ENCODE assay signal across 8 mouse cellular contexts in the genomic region with DNA sequence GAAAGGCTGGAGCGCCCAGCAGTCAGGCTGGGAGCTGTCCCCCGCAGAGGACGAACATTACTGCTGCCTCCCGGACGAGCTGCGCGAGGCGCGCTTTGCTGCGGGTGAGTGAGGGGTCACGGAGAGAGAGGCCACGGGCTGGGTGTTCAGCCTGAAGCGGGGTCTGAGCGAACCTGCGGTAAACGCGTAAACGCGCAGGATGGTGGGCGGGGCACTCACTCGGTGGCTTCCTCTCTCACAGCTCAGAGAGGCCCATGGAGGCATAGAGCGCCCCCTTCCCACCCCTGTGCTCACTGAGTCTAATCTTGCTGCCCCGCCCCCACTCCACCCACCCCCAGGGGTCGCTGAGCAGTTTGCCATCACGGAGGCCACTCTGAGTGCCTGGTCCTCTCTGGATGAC. TPM values are rescaled to one million over a fixed set of nuclear protein-coding genes. Genes with fewer than 3 reads are reported as not detected.
DNase-seq lines count a peak whose midpoint lies in the region; ATAC-seq lines count a peak whose summit lies in the region.

No protein-coding gene starts in this region.

- peak overlapping the region; percentile 42 for H3K9ac ChIP-seq in kidney, embryonic 16.5 days (replicated peaks; ENCODE audit: low read length)
- H3K9ac ChIP-seq in embryonic facial prominence, embryonic 12.5 days: 0 out of 2 replicates have a peak overlapping the region, but pooled peaks have one; percentile 25
- H3K9ac ChIP-seq in neural tube, embryonic 12.5 days: peak overlapping the region; percentile 56

- H3K27ac ChIP-seq in kidney, embryonic 16.5 days (ENCODE audit: low read length): no peak overlapping the region
- H3K27ac ChIP-seq in embryonic facial prominence, embryonic 12.5 days: no peak overlapping the region
- H3K27ac ChIP-seq in neural tube, embryonic 12.5 days: no peak overlapping the region

- peak overlapping the region; percentile 36 for H3K4me3 ChIP-seq in kidney, embryonic 16.5 days (ENCODE audit: low read length)
- peak overlapping the region; percentile 35 for H3K4me3 ChIP-seq in embryonic facial prominence, embryonic 12.5 days
- peak overlapping the region; percentile 28 for H3K4me3 ChIP-seq in neural tube, embryonic 12.5 days

- no peak for DNase-seq in kidney, adult 9 months
- peak; percentile 43 for DNase-seq in kidney, postnatal 14 days
- no peak for DNase-seq in cerebellum, postnatal 4 days (ENCODE audit: low spot score in 2 of 2)
- DNase-seq in gastrocnemius, postnatal 4 days (ENCODE audit: low spot score in 2 of 2): no peak

- no peaks in the 10 kb centered on the region for H3K9me3 ChIP-seq in kidney, embryonic 16.5 days (ENCODE audit: low read length)
- H3K9me3 ChIP-seq in embryonic facial prominence, embryonic 12.5 days: no peaks in the 10 kb centered on the region
- no peaks in the 10 kb centered on the region for H3K9me3 ChIP-seq in neural tube, embryonic 12.5 days

- H3K36me3 ChIP-seq in kidney, embryonic 16.5 days (ENCODE audit: insufficient read depth, low read length): no peaks in the 10 kb centered on the region
- H3K36me3 ChIP-seq in embryonic facial prominence, embryonic 12.5 days: no peaks in the 10 kb centered on the region
- no peaks in the 10 kb centered on the region for H3K36me3 ChIP-seq in neural tube, embryonic 12.5 days

- H3K27me3 ChIP-seq in kidney, embryonic 16.5 days (ENCODE audit: insufficient read depth, low read length): peaks cover 24% of the 10 kb centered on the region
- peaks cover 56% of the 10 kb centered on the region for H3K27me3 ChIP-seq in embryonic facial prominence, embryonic 12.5 days
- H3K27me3 ChIP-seq in neural tube, embryonic 12.5 days (replicated peaks): peaks cover 56% of the 10 kb centered on the region

- ATAC-seq in kidney, embryonic 16.5 days (ENCODE audit: low FRiP score, low TSS enrichment): peak; percentile 32
- no peak for ATAC-seq in embryonic facial prominence, embryonic 12.5 days (ENCODE audit: insufficient number of reproducible peaks, insufficient read depth, low FRiP score, low TSS enrichment)
- peak; percentile 16; the same call in 1 of the 2 replicates for ATAC-seq in neural tube, embryonic 12.5 days (ENCODE audit: low FRiP score, low read depth)
- no peak for ATAC-seq in frontal cortex, adult (ENCODE audit: low TSS enrichment)

- H3K4me1 ChIP-seq in kidney, embryonic 16.5 days (ENCODE audit: insufficient read depth, low read length): peaks cover 7% of the 10 kb centered on the region
- H3K4me1 ChIP-seq in embryonic facial prominence, embryonic 12.5 days: peaks cover 14% of the 10 kb centered on the region
- H3K4me1 ChIP-seq in neural tube, embryonic 12.5 days: peaks cover 24% of the 10 kb centered on the region

- WGBS in kidney, embryonic 16.5 days: under 1% methylated on average over 25 of the region's 25 CpGs
- WGBS in embryonic facial prominence, embryonic 12.5 days: 1% methylated on average over 24 of the region's 25 CpGs
- WGBS in neural tube, embryonic 12.5 days: under 1% methylated on average over 25 of the region's 25 CpGs

- peak overlapping the region; percentile 68 for H3K4me2 ChIP-seq in kidney, embryonic 16.5 days (replicated peaks; ENCODE audit: low read depth, low read length)
- peak overlapping the region; percentile 67 for H3K4me2 ChIP-seq in embryonic facial prominence, embryonic 12.5 days (replicated peaks)
- peak overlapping the region; percentile 62 for H3K4me2 ChIP-seq in neural tube, embryonic 12.5 days (replicated peaks)

RNA-seq across cellular contexts. Expression of gene Fam131c, which starts 14.4 kb away (rescaled TPM):
- 3.0 and 3.1 TPM in 2 replicates for polyA plus RNA-seq in kidney, embryonic 16.5 days (2015; fragmentation: Nextera tagmentation; extraction: Ambion mirVana)
- polyA plus RNA-seq in embryonic facial prominence, embryonic 12.5 days (2016; fragmentation: Nextera tagmentation; extraction: Ambion mirVana): 0.98 and 1.1 TPM in 2 replicates
- polyA plus RNA-seq in neural tube, embryonic 12.5 days (2016; fragmentation: Nextera tagmentation; extraction: Ambion mirVana): 2.5 and 3.2 TPM in 2 replicates
- under 1 TPM in 1 of 2 experiments, not detected in 1; 0.25 TPM for total RNA-seq in gastrocnemius, postnatal 4 days (2021)

RNA-seq across cellular contexts. Expression of gene Clcnka, which starts 16.1 kb away (rescaled TPM):
- 14.7 and 17.8 TPM in 2 replicates for polyA plus RNA-seq in kidney, embryonic 16.5 days (2015; fragmentation: Nextera tagmentation; extraction: Ambion mirVana)
- polyA plus RNA-seq in embryonic facial prominence, embryonic 12.5 days (2016; fragmentation: Nextera tagmentation; extraction: Ambion mirVana): 0.31 and 0.53 TPM in 2 replicates
- not detected in 2 replicates for polyA plus RNA-seq in neural tube, embryonic 12.5 days (2016; fragmentation: Nextera tagmentation; extraction: Ambion mirVana)
- total RNA-seq in gastrocnemius, postnatal 4 days (2021): 1 to 10 TPM; 1.6 to 2.6 TPM

RNA-seq across cellular contexts. Expression of gene Clcnkb, which starts 33.4 kb away (rescaled TPM):
- 34.2 and 48.4 TPM in 2 replicates for polyA plus RNA-seq in kidney, embryonic 16.5 days (2015; fragmentation: Nextera tagmentation; extraction: Ambion mirVana)
- not detected in 2 replicates for polyA plus RNA-seq in embryonic facial prominence, embryonic 12.5 days (2016; fragmentation: Nextera tagmentation; extraction: Ambion mirVana)
- not detected in 2 replicates for polyA plus RNA-seq in neural tube, embryonic 12.5 days (2016; fragmentation: Nextera tagmentation; extraction: Ambion mirVana)
- total RNA-seq in gastrocnemius, postnatal 4 days (2021): under 1 TPM; 0.34 to 0.88 TPM

RNA-seq across cellular contexts. Expression of gene Hspb7, which starts 38.2 kb away (rescaled TPM):
- 0.58 and 0.80 TPM in 2 replicates for polyA plus RNA-seq in kidney, embryonic 16.5 days (2015; fragmentation: Nextera tagmentation; extraction: Ambion mirVana)
- polyA plus RNA-seq in embryonic facial prominence, embryonic 12.5 days (2016; fragmentation: Nextera tagmentation; extraction: Ambion mirVana): not detected in 2 replicates
- polyA plus RNA-seq in neural tube, embryonic 12.5 days (2016; fragmentation: Nextera tagmentation; extraction: Ambion mirVana): 0.14 TPM in 1 of 2 replicates, not detected in the other
- total RNA-seq in gastrocnemius, postnatal 4 days (2021): 100 to 1,000 TPM; 154 to 183 TPM

RNA-seq across cellular contexts. Expression of gene Srarp, which starts 53.5 kb away (rescaled TPM):
- not detected in 2 replicates for polyA plus RNA-seq in kidney, embryonic 16.5 days (2015; fragmentation: Nextera tagmentation; extraction: Ambion mirVana)
- not detected in 2 replicates for polyA plus RNA-seq in embryonic facial prominence, embryonic 12.5 days (2016; fragmentation: Nextera tagmentation; extraction: Ambion mirVana)
- polyA plus RNA-seq in neural tube, embryonic 12.5 days (2016; fragmentation: Nextera tagmentation; extraction: Ambion mirVana): 0.38 TPM in 1 of 2 replicates, not detected in the other
- total RNA-seq in gastrocnemius, postnatal 4 days (2021): not detected

Comparison
In these comparisons a context has a peak if more than half of its experiments do, and no peak if none do; other contexts are left out.
1. ATAC-seq: peak in kidney, embryonic 16.5 days (single experiment) and neural tube, embryonic 12.5 days (single experiment); none in embryonic facial prominence, embryonic 12.5 days (single experiment) and frontal cortex, adult (single experiment).
2. RNA of gene Clcnka, which starts 16.1 kb away (polyA plus RNA-seq): 14.7 to 17.8 TPM in kidney, embryonic 16.5 days; 0.31 to 0.53 TPM in embryonic facial prominence, embryonic 12.5 days and not detected in neural tube, embryonic 12.5 days; every median in the first group is over 10 times any median in the second.
3. RNA of gene Clcnkb, which starts 33.4 kb away (polyA plus RNA-seq): 34.2 to 48.4 TPM in kidney, embryonic 16.5 days; not detected in embryonic facial prominence, embryonic 12.5 days and not detected in neural tube, embryonic 12.5 days; every median in the first group is over 10 times any median in the second.
4. Peak in every context shown above with its lines, with median percentiles within 50 percentile points of each other: H3K4me2 ChIP-seq, H3K4me3 ChIP-seq and H3K9ac ChIP-seq.